Mouse (Mus musculus): ENCODE measurements at regions not wholly inside any gene's neighbourhood (a gene's known extent, or its start where the extent isn't known, plus 50 kb on each side); places are given as distances from the start of the nearest gene placed in this dataset.

DNA sequence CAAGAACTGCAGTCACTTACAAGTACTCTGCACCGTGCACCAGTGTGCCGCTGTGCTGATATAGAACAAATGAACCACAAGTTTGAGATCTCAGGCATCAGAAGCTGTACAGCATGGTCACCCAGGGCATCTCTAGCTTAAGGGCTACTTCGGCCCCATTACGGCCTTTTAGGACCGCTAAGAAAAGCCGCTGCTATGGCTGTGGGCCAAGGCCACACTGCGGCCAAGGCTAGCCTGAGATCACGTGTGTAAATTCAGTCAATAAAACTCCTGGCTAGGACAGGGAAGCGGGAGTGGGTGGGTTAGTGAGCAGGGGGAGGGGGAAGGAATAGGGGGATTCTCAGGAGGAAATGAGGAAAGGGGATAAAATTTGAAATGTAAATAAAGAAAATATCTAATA, 50.9 kb upstream of the Atp12a start:
- no peak for DNase-seq (ENCODE audit: low read depth, low spot score)

DNA sequence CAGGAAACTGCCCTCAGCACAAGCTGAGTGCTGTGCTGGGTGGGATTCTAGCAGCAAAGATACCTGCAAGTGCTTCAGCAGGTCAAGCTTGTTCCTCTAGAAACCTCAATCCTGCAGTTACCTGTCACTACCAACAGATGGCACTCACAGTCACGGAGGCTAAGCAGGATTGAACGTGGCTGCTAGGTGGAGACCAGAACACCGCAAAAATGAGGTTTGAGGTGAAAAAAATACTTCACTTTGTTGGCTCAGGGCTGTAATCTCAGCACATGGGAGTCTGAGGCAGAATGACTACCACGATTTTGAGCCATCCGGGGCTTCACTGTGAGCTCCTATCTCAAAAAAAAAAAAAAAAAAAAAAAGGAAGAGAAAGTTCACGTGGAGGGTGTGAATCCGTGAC, 50.4 kb upstream of the Atp12a start:
- peak; percentile 8 for DNase-seq (ENCODE audit: low read depth, low spot score)

All from retina, adult 2 months (tissue).